Mouse (Mus musculus) left cerebral cortex, adult 2 months (tissue): ENCODE data around the gene Scaf1. TPM values are rescaled to one million over a fixed set of nuclear protein-coding genes. Genes with fewer than 3 reads are reported as not detected.
"Not testable (repeated sequence)": the region's sequence is repeated elsewhere in the genome, so short reads cannot be mapped to it uniquely, and the experiment has no call there.

Experiments used
- DNase-seq, 2 experiments: peaks; one replicate each; pipeline ENCODE4 v3.0.0; 2021 to 2022; ENCODE audit warnings: low spot score in 2 of 2, mixed read lengths in 1 of 2; ENCODE audit errors: extremely low spot score in 1 of 2
- H3K27ac ChIP-seq: fragments of 200-600 bp; 2 replicates; pipeline ENCODE4 v1.8.1; 2022
- H3K4me3 ChIP-seq: fragments of 200-600 bp; 2 replicates; pipeline ENCODE4 v1.8.1; 2022
- CTCF ChIP-seq: fragments of 200-600 bp; IDR thresholded peaks from 2 replicates; pipeline ENCODE4 v1.8.1; 2022; ENCODE audit warnings: antibody characterized with exemption, mild to moderate bottlenecking, moderate library complexity
- intact Hi-C: fragments of 180-260 bp; cut with DNase I; formaldehyde crosslinking; loops from one replicate; pipeline ENCODE4 v1.15.1; 2025
- total RNA-seq, 2 experiments: library from RNA; stranded (reverse); gene quantifications; 2 replicates each; pipeline ENCODE4 v1.2.3; 2021

Scaf1 gene
- total RNA-seq, 2 experiments from 2014 or later = 170 to 181 TPM

- DNase-seq, intact Hi-C loops, H3K27ac ChIP-seq, H3K4me3 ChIP-seq: not testable (repeated sequence)
- TF ChIP-seq CTCF = peak; percentile 38
These were observed 7.5 kb upstream of the Scaf1 start for GRCm38 (mm10) chr7:45023711-45024110.

GRCm38 (mm10) chr7:45020225-45020624 is 4.1 kb upstream of the Scaf1 start:
- no peak for TF ChIP-seq CTCF
- DNase-seq = no peak
- intact Hi-C loops = no loop called here
- no peak overlapping the region for H3K27ac ChIP-seq
- H3K4me3 ChIP-seq = no peak overlapping the region

GRCm38 (mm10) chr7:45019031-45019571 is 2.9 kb upstream of the Scaf1 start:
- TF ChIP-seq CTCF = no peak
- Histone ChIP-seq H3K27ac (peak overlapping the region; percentile 82), H3K4me3 (peak overlapping the region; percentile 69)
- no peak for DNase-seq
- intact Hi-C loops = no loop called here

- peak; percentile 68 to 82 for DNase-seq
- TF ChIP-seq CTCF = peak; percentile 6
- intact Hi-C loops = loop anchor here (2.0 kb wide), 1 partner anchor 35 kb away; the partner anchor contains the start of gene Prr12
- Histone ChIP-seq H3K4me3 (peak within 1 kb of the TSS; percentile 69), H3K27ac (peak within 1 kb of the TSS; percentile 89)
These were observed 1.3 kb upstream of the Scaf1 start, which contains the start of gene Rras for GRCm38 (mm10) chr7:45017242-45018061. TSS of gene Rras (plus strand) at chr7:45017961.

GRCm38 (mm10) chr7:45016761-45017160 is 598 bp upstream of the Scaf1 start:
- peak overlapping the region; percentile 89 for H3K27ac ChIP-seq
- no peak for DNase-seq
- no peak for TF ChIP-seq CTCF
- intact Hi-C loops = loop anchor here (2.0 kb wide), 1 partner anchor 36 kb away; the partner anchor contains the start of gene Prr12
- peak overlapping the region; percentile 69 for H3K4me3 ChIP-seq

DNA sequence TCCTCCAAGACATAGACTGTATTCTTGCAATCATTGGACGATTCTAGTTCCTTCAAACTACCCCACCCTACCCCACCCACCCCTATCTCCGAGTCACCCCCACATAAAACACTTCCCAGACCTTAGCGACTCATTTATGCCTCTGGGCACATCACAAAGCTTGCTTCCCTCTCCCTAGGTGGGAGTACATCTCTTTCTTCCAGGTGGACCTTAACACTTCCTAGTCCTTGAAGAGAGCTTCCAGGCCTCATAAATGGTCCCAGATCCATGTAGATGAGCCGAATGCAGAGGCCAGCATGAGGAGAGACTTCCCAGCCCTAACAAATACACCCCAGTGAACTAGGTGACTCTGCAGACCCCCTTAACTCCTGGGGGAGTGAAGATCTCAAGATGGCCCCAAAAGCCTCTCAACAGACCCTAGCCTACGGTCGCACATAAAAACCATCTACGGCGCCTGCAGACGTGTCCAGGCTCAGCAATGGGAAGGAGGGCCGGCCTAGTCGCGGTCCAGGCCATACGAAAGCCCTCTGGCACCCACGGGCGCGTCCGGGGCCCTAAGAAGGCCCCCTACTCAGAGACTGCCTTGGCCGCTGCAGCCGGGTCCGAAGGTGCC is 713 bp downstream of the Scaf1 start:
- no peak for TF ChIP-seq CTCF
- intact Hi-C loops = loop anchor here (2.0 kb wide), 1 partner anchor 17 kb away; the partner anchor contains the start of gene Bcl2l12
- H3K27ac ChIP-seq = peak overlapping the region; percentile 84
- DNase-seq = no peak
- H3K4me3 ChIP-seq = peak overlapping the region; percentile 69

DNA sequence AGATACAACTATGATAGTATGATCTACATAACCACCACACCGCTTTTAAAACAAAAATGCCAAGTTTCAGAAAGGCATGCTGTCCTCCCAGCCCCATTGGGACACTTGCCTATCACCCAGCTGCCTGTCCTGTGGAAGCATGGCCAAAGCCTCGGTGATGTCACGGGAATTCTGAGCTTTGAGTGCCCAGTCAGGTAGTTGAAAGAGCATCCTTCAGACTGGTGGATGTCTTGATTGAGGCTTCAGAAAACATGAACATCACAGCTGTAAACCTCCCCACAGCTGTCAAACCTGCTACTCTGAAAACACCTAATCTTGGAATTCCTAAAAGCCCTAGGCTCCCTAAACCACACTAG is 2.1 kb downstream of the Scaf1 start:
- intact Hi-C loops = loop anchor here (2.0 kb wide), 1 partner anchor 15 kb away; the partner anchor contains the start of gene Bcl2l12
- TF ChIP-seq CTCF = no peak
- Histone ChIP-seq H3K27ac (no peak overlapping the region), H3K4me3 (no peak overlapping the region)
- no peak for DNase-seq

DNA sequence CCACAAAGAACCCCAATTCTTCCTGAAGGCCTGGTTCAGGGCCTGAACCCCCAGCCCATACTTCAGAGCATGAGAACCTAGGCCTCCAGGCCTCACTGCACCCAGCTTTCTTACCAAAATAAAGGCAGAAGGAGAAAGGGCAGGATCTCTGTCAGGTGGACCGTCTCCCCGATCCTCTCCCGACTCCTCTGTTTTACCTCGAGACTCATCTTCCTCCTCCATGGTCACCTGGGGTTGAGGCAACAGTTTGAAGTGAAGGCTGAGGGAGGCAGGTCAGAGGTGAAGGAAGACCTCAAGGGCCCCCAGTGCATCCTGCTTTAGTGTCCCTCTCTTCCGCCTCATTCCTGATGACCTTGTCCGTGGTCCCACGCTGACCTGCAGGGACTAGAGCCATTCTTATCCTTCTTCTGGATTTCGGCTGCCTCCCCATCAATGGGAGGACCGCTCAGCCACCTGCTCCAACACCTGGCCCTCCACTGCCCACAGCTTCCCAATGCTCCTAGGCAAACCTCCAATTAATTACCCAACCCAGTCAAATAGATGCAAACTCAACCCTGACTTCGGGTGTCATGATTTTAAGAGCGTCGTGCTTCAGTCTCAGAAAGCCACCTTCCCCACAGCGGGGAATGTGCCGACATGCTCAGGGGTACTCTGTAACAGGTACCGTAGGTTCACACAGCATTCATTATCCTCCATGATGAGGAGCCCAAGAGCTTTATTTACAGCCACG is 2.6 kb downstream of the Scaf1 start:
- intact Hi-C loops = loop anchor here (2.0 kb wide), 1 partner anchor 15 kb away; the partner anchor contains the start of gene Bcl2l12
- DNase-seq = no peak
- Histone ChIP-seq H3K27ac (no peak overlapping the region), H3K4me3 (no peak overlapping the region)
- no peak for TF ChIP-seq CTCF

- intact Hi-C loops = no loop called here
- no peak for TF ChIP-seq CTCF
- Histone ChIP-seq H3K4me3 (no peak overlapping the region), H3K27ac (no peak overlapping the region)
- DNase-seq = no peak
These were observed 3.3 kb downstream of the Scaf1 start for GRCm38 (mm10) chr7:45012824-45013223.

DNA sequence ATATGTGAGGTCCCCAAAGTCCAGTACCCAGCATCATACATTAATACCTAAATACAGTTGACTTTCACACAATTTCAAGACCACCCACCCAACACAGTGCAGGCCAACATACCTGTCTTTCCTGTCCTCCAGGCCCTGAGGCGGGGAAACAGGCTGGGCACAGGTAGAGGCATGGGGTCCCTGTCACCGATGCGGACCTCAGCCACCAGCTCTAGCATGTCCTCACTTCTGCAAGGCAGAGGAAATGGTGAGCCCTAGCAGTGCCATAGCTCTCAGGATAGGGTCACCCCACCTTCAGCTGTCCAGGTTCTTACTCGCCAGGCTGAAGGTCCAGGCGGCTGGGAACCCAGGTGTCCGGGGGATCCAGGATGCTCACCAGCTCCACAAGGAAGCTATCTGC is 4.2 kb downstream of the Scaf1 start:
- no peak for DNase-seq
- H3K27ac ChIP-seq = no peak overlapping the region

DNA sequence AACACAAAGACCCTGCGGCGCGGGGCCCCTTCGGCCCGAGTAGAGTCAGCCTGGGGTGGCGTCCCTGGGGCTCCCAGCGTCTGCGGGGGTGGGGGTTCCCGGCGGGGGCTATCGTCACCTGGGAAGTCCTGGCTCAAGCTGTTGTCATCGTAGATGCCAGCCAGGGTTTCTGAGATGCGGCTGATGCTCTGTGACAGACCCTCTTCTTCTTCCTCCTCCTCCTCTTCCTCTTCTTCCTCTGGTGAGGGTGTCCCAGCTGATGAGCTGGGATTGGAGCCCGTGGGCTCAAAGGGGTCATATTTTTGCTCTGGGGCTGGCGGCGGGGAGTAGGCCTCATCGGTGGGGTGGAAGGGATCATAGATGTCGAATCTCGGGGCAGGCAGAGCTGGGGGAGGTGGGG is 7.8 kb downstream of the Scaf1 start:
- no peak overlapping the region for H3K4me3 ChIP-seq
- intact Hi-C loops = no loop called here
- no peak overlapping the region for H3K27ac ChIP-seq
- TF ChIP-seq CTCF = no peak
- no peak for DNase-seq

More for the DNA sequence above, 4.2 kb downstream of the Scaf1 start:
- no peak for TF ChIP-seq CTCF
- H3K4me3 ChIP-seq = no peak overlapping the region
- intact Hi-C loops = no loop called here
